Mouse (Mus musculus) heart, adult 11 months (tissue): ENCODE measurements around the gene Crocc2.

Source experiments
- DNase-seq: peaks from one replicate; pipeline ENCODE4 v3.0.0; 2022

Gene Crocc2

DNA sequence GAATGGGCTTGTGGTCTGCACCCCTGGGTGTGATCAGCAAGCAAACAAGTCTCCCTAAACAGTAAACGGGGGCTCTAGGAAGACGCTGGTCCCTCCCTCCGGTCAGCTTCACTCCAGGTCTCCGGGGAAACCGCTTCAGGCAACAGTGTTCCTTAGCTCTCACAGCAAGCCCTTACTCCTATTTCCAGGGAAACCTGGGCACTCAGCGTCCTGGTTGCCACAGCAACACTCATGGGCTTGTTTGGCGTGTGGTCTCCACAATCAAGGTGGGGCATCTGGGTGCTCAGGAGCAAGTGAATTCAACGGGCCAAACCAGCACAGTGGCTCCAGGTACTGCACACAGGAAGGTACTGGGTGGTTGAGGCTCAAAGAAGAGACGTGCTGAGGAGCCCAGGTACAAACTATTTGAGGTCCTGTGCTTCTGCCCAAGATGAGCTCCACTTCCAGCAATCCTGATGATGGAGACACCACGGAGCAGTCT lies at the start of gene Crocc2:
Gene Crocc2 (plus strand): TSS at position 431 of the 481 bp plus-strand sequence.
- DNase-seq = no peak

DNA sequence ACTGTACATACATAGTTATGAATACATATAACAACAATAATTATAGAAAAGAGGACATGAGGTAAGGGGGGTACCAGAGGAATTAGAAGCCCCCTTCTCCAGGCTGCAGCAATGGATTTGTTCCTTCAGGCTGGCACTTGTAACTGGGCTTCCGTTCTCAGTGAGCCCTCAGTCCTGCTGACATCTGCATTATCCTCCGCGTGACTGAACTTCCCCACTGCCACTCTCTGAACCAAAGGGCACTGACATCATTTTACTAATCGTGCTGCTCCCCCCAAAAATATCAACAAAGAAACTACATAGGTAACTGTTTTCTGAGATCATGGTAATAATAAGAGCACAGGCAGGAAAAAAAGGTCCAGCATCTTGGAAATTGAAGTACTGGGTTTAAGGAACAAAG lies 49.7 kb upstream of the Crocc2 start:
- peak; percentile 94 for DNase-seq

DNA sequence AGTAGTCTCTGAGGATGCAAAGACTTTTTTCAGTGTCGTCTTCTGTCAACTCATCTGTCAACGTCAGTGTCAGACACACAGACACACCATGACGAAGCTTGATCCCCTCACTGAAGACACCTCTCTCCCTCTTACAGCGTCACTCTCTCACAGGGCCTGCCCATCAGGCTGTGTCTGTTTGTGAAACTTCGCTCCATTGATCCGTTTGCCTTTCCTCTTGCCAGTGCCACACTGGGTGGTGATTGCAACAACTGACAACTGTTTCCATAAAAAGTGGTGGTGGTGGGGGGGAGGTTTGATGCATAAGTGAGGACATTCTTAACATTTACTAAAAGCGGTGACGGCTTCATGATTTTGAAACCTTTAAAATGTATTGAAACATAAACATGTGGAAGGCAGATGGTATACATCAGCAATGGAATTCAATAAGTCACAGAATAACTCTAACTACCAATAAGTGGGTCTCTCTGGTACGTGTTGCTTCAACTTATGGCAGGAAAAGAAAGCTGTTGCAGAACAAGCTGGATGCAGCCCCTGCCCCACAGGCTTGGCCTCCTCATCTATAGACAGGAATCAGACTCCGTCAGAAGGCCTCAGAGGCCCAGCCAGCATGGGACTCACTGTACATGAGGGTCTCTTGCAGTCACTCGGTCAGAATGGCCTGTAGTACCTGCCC lies 45.2 kb upstream of the Crocc2 start:
- DNase-seq = peak; percentile 29

DNA sequence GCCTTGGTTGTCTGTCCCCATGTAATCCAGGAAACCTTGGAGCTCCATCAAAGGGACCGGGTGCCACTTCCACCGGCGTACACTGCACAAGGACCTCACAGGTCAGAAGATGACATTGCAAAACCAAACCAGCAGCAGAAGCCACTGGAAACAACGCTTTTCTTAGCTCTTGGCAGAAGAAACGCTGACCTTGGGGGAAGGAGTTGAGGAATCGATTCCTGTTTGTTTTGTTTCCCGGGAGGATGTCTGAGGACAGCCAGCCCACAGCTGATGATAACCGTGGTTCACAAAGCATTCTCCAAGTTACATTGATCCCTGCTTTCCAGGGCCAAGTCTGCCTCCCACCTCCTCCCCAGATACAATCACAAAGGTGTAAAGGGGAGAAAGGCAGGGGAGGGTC lies 44.5 kb upstream of the Crocc2 start:
- DNase-seq = peak; percentile 81

DNA sequence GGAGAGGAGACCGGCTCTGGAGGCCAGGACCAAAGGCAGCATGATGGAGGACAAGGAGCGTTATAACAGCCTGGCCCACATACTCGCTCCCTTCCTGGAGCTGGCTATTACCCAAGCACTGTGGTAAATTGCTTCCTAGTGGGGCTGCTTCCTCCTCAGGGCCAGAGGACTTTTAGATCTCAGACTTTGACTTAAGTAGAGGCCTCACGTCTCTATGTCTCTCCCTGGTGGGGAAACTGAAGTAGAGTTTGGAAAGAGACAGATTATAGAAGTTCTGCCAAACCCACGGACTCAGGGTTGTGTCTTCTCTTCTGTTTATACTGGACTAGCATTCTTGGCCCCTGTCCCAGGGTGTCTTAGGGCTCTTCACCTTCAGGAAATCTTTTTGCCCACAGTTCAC lies 43.3 kb upstream of the Crocc2 start:
- peak; percentile 88 for DNase-seq

DNA sequence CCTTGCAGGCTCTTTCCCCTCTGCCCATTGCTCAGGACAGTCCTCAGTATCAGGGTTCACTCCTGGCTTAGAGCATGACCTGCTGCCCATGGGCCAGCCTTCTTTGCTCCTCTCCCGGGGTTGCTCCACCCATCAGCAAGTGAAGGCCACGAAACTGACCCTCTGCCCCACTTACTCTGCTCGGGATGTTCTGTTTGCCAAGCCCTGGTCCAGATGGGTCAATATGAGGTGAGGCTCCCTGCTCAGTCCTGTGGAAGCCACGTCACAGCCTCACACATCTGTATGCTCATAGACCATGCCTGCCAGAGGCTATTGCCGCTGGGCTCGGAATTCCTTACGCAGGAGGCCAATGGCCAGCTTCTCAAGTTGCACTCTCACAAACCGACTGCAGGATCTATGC lies 40.3 kb upstream of the Crocc2 start:
- DNase-seq = peak; percentile 80

- DNase-seq = peak; percentile 90
These were observed 39.7 kb upstream of the Crocc2 start for GRCm38 (mm10) chr1:93128710-93129349.

- peak; percentile 82 for DNase-seq
These were observed 38.1 kb upstream of the Crocc2 start for GRCm38 (mm10) chr1:93130242-93130983.

DNA sequence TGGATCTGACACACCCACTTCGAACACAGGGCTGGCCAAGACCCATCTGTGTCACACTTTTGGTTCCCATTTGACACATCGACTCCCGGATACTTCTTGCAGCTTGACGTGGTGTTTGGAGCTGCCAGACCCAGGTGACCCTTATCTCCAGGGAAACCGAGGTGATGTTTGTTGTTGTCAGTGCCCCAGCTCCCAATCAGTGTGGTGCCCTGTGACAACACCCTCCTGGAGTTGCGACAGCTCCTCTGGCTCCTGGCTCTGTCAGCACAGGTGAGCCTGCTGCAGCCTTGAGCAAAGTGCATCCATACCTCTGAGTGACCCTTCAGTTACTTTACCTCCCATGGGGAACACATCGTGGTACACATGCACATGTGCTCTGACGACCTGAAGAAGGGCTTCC lies 35.8 kb upstream of the Crocc2 start:
- DNase-seq = peak; percentile 81

DNA sequence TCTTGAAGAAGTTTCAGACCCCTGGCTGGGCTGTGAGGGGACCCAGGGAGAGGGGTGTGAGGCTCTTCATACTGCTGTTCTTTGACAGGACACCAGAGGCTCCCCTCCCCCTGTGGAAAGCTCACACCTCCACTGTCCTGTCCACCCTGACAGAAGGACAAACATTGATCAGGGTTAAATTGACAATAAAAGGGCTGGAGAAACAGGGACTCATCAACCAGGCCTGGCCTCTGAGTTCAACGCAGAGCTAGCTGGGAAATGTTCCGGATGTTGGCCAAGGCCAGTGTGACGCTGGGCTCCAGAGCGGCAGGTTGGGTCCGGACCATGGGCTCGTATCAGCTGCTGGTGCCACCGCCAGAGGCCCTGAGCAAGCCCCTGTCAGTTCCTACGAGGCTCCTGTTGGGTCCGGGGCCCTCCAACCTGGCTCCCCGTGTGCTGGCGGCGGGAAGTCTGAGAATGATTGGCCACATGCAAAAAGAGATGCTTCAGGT lies 33.4 kb upstream of the Crocc2 start, which contains the start of gene Agxt:
Gene Agxt (plus strand): TSS at position 205 of the 491 bp plus-strand sequence.
- no peak for DNase-seq

- no peak for DNase-seq
These were observed 30.0 kb upstream of the Crocc2 start for GRCm38 (mm10) chr1:93138534-93138933.

DNA sequence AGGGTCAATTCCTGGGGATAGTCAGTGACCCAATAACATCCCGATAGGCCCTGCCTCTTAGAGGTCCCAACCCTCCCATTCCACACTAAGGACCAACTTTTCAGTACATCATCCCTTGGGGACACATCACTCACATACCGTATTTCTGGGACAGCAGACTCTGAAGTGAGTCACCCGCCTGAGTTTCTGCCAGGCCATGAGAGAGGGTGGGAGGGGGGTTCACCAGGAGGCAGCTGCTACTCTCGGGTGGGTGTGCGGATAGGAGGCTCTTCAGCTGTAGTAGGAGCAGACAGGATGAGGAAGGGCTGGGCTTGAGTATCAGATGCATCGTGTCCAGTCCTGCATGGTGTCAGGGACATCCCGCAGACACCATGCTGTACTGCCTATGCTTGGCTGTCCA lies 28.8 kb upstream of the Crocc2 start:
- DNase-seq = peak; percentile 91

GRCm38 (mm10) chr1:93142871-93143270 lies 25.7 kb upstream of the Crocc2 start:
- DNase-seq = no peak

DNA sequence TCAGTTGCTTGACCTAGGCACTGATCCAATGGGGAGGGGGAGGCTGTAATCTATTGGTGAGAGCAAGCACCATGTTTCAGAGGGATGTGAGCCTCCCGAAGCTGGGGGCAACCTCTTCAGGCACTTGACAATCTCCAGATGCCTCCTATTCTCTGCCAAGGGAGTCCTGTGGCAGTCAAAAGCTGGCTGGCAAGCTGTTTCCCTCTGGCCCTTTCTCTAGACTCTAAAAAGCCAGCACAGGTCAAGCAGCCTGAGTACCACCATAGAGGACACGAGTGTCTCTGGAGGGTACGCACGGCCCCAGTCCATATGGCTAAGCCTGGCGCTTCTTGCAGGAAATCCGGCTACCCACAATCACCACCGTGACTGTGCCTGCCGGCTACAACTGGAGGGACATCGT lies 24.3 kb upstream of the Crocc2 start:
- DNase-seq = peak; percentile 95

- DNase-seq = no peak
These were observed 17.4 kb upstream of the Crocc2 start for GRCm38 (mm10) chr1:93150907-93151661.

GRCm38 (mm10) chr1:93157566-93157965 lies 11.0 kb upstream of the Crocc2 start:
- DNase-seq = no peak

DNA sequence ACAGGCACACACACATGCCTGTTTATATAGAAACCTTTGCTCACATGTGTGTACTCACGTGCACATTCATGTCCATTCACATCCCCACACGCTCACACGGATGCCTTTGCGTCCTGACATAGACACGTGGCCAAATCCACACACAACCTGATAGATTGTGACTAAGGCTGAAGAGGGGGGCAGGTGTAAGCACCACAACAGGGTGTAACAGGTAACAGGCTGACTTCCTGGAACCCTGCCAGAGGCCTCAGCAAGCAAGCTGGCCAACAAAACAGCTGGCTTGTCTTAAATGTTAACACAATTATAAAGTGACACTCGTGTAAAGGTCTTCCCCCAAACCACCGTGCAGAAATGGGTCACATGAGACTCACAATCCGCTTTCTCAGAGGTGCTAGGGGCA lies 9.6 kb upstream of the Crocc2 start:
- no peak for DNase-seq

DNA sequence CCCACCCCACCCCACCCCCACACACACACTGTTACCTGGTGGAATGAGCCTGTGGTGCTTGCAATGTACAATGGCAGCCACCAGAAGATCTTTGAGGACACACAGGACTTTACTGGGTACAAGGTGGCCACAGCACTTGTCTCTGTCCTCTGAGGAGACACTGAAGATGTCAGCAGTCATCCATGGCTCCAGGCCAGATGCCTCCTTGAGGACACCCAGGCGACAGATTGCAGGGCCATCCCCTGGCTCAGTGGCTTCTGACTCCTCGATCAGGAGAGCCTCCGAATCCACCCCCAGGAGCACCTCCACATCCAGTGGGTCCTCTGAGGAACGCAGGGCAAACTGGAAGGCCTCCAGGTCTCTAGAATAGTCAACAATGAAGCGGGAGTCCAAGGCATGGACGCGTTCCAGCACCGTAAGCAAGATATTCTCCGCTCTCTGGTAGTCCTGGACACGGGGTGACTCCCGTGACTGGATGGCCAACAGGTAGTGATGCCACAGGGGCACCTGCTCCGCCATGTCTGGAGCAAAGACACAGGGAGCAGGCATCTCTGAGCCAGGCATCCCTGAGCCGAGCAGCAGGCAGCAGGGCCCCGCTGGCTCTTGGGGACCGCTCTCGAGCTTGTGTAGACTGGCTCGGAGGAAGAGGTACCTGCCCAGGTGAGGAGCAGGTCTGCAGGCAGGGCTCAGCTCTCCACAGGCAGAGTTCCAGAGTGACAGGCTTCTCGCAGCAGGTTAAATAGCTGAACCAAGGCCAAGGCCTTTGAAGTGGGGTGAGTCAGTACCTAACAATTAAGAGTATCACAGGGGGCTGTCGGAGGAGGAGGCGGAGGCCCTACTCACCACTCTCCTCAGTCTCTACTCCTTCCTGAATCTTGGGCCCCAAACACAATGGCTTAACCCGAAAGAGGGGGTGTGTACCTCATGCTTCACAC lies 8.7 kb upstream of the Crocc2 start:
- DNase-seq = no peak

DNA sequence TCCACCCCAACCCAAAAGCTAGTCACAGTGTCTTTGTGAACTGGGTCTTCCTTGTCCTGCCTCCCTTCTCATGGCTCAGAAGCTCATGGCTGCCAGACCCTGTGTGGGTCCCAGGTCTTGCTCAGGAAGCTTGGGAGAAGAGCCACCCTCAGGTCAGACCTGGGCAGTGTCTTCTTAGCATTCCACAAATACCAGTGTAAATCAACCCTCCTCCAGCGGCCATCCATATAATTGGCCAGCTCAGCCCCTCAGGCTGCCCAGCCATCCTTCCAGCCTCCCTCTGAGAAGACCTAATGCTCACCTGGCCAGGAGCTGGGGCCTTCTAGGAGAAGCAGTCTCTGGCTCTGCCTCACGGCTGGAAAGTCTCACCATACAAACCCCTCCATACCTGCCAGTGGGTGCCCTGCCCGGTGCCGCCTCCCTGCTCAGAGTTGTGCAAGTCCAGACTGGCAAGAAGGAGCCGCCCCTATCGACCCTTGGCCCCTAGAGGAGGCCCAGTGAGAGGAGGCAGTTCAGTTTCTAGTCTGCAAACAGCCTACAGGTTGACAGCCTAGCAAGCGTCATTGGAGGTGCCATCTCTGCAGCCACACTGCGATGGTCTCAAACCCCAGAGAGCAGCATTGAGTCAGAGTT lies 7.9 kb upstream of the Crocc2 start, which contains the start of gene 2310007B03Rik:
Gene 2310007B03Rik (minus strand): TSS at position 448 of the 633 bp plus-strand sequence.
- no peak for DNase-seq

GRCm38 (mm10) chr1:93161350-93161749 lies 7.2 kb upstream of the Crocc2 start:
- no peak for DNase-seq

- no peak for DNase-seq
These were observed 6.6 kb upstream of the Crocc2 start for GRCm38 (mm10) chr1:93161921-93162320.
